Mouse (Mus musculus) liver, embryonic 14.5 days (tissue): ENCODE measurements around the gene Pum1.
"Not testable (repeated sequence)": the region's sequence is repeated elsewhere in the genome, so short reads cannot be mapped to it uniquely, and the experiment has no call there.

ENCODE experiments used
- CTCF ChIP-seq: IDR thresholded peaks from 2 replicates; pipeline ENCODE4 v1.5.1; 2016; ENCODE audit warnings: antibody characterized with exemption, low read depth, control low read depth
- EP300 ChIP-seq: IDR thresholded peaks from 2 replicates; pipeline ENCODE4 v1.6.1; 2016; ENCODE audit warnings: antibody characterized with exemption, low read depth

GRCm38 (mm10) chr4:130635076-130635475, 28.0 kb upstream of the Pum1 start:
- not testable (repeated sequence) for TF ChIP-seq CTCF, EP300
